Mouse (Mus musculus) v-Abl transformed pro-B cells (cell line): ENCODE data around the gene 4930550L24Rik.

Experiments
- in situ Hi-C, 2 experiments: fragments of 400-800 bp; cut with MboI; formaldehyde crosslinking; loops; one replicate each; pipeline ENCODE4 v1.15.1; 2025; ENCODE audit not compliant: unreplicated experiment in 2 of 2

4930550L24Rik gene

GRCm38 (mm10) chrX:58909060-58909459 lies at the start of gene 4930550L24Rik:
Gene 4930550L24Rik (plus strand): TSS chrX:58909360.
- in situ Hi-C loops: no loop called here

DNA sequence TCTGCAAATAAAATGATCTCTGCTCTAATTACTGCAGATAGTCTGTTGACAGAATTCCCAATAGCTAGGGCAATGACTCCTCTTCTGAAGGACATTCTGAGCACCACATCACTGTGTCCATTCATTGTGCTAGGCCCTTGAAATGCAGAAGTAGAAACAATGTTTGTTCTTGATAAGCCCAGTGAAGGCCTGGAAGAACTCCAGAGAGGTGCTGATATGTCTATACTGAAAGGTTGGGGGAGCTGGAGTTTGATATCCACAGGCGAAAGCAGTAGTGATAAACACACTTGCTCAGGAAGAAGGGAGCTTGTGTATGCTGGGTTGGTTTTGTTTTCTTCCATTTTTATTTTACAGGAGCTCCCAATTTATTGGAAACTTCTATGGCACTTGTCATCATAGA lies 8.4 kb upstream of the 4930550L24Rik start:
- in situ Hi-C loops: no loop called here

DNA sequence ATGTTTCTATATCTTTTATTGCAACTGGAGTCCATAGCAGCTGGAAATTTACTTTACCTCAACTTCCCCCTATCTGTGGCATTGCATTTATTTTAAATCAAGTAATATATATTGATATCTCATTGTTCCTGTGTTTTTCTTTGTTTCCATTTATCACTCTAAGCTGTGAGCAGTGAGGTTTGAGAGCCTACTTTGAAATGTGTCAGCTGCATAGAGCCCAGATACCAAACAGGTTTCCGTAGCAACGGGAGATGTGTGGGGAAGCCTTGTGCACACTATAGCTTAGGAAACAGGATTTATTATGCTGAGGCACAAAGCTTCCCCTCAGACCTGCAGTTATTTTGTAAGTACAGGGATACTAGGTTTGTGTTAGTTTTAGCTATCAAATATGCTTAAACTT lies 58.8 kb downstream of the 4930550L24Rik start:
- in situ Hi-C loops: no loop called here
